Mouse (Mus musculus): ENCODE data around the gene Samt3.

Gene Samt3

DNA sequence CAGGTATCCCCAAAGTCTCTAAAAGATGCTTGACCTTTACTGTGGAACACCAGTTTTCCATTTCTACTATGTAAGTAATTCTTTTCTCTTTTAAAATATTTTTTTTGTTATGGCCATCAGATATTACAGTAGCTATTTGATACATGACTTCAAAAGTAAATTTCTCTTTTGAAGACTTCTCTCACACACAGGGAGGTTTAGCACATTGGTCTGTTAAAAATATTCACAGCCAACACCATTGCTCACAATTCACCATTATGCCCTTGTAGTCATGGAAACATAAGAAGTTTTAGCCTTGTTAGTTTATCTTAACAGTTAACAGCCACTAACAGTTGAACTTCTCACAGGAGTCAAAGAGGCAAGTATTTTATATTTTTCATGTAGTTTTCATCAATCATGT, at the start of gene Samt3:
Samt3 (plus strand) TSS at position 301 of the 400 bp plus-strand sequence.
- no peak for DNase-seq (ENCODE audit: low read depth)

DNA sequence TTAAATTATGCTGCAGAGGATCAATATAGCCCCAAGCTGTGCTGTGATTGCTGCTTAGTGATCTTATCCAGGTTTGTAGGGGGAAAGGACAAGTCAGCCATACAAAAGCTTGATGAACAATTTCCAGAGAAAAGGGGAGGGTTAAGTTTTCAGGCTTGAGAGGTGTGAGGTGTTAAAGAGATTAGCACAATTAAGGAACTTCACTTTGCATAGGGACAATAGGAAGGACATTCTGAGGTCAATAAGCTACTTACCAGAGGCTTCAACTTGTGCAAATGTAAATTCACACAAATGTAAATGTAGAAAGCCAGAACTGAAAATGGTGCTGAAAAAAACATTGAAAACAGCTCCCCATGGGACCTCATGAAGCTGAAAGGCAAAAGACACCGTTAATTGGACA, 27.4 kb upstream of the Samt3 start:
- DNase-seq (ENCODE audit: low read depth) = no peak

DNA sequence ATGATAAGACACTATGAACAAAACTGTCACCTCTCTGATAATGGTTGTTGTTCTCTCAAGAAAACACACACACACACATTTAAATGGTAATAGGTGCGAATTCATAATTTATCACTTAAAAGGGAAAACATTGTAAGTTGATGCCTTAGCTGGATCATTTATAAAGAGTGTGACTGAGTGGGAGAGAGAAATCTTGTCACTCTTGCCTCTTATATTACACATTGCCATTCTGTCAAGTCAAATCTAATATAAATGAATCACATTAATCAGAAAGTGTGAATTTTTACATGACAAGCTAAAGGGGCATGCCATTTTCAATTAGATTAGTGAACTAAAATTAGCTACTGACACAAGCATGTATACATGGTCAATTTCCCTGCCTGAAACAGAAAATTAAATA, 44.7 kb downstream of the Samt3 start:
- DNase-seq (ENCODE audit: low read depth) = no peak
